Mouse (Mus musculus): ENCODE results near the gene Camk2d. TPM values are rescaled to one million over a fixed set of nuclear protein-coding genes. Genes with fewer than 3 reads are reported as not detected.

Gene Camk2d
- polyA plus RNA-seq, 1 experiment from 2014 or later, result 16.5 TPM

- no peak overlapping the region for H3K4me2 ChIP-seq (ENCODE audit: low read depth, low read length, severe bottlenecking)
- WGBS, result 84% methylated on average over 11 of the region's 11 CpGs
- no peaks in the 10 kb centered on the region; the same call in 1 of the 2 replicates for H3K9me3 ChIP-seq (ENCODE audit: control insufficient read depth, low read length)
- no peak overlapping the region for H3K9ac ChIP-seq (ENCODE audit: low read length)
- no peaks in the 10 kb centered on the region; the same call in 1 of the 2 replicates for H3K4me1 ChIP-seq (replicated peaks; ENCODE audit: control insufficient read depth, insufficient read depth, low read length)
- no peak overlapping the region for H3K4me3 ChIP-seq (ENCODE audit: low read depth, low read length)
- H3K27me3 ChIP-seq (ENCODE audit: control insufficient read depth, insufficient read depth, low read length), result no peaks in the 10 kb centered on the region
- H3K27ac ChIP-seq (ENCODE audit: low read depth, low read length), result no peak overlapping the region
- DNase-seq (ENCODE audit: low spot score) (no peak), ATAC-seq (replicated peaks; ENCODE audit: low FRiP score) (no peak)
- H3K36me3 ChIP-seq (ENCODE audit: control insufficient read depth, insufficient read depth, low read length), result no peaks in the 10 kb centered on the region
These were observed 6.7 kb downstream of the Camk2d start for GRCm38 (mm10) chr3:126602772-126603171.

- H3K4me1 ChIP-seq (replicated peaks; ENCODE audit: control insufficient read depth, insufficient read depth, low read length), result no peaks in the 10 kb centered on the region; the same call in 1 of the 2 replicates
- H3K36me3 ChIP-seq (ENCODE audit: control insufficient read depth, insufficient read depth, low read length), result no peaks in the 10 kb centered on the region
- H3K27me3 ChIP-seq (ENCODE audit: control insufficient read depth, insufficient read depth, low read length), result no peaks in the 10 kb centered on the region
- no peak overlapping the region for H3K4me2 ChIP-seq (ENCODE audit: low read depth, low read length, severe bottlenecking)
- H3K27ac ChIP-seq (ENCODE audit: low read depth, low read length), result no peak overlapping the region
- no peaks in the 10 kb centered on the region; the same call in 1 of the 2 replicates for H3K9me3 ChIP-seq (ENCODE audit: control insufficient read depth, low read length)
- DNase-seq (ENCODE audit: low spot score) (no peak), ATAC-seq (replicated peaks; ENCODE audit: low FRiP score) (0 out of 2 replicates have a peak, but pooled peaks have one; percentile 25)
- 86% methylated on average over 9 of the region's 9 CpGs for WGBS
- no peak overlapping the region for H3K4me3 ChIP-seq (ENCODE audit: low read depth, low read length)
- no peak overlapping the region for H3K9ac ChIP-seq (ENCODE audit: low read length)
These were observed 8.7 kb downstream of the Camk2d start for GRCm38 (mm10) chr3:126604656-126605434.

DNA sequence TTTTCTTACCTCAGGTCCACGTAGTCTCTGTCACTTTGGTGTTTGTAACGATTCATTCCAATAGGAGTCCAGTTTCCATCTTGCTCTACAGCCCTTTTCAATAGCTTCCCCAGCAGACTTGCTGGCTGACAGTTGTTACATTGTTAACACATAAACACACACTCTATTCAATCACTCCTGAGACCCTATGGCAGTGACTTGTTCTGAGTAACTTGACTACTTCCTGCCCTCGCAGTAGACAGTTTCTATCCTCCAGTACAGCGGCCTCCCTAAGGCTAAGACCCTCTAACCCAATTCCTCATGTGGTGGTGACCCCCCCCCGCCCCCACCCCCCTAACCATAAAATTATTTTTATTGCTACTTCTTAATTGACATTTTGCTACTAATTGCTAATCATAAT, 13.2 kb downstream of the Camk2d start:
- Histone ChIP-seq H3K9me3 (ENCODE audit: control insufficient read depth, low read length) (no peaks in the 10 kb centered on the region), H3K4me1 (replicated peaks; ENCODE audit: control insufficient read depth, insufficient read depth, low read length) (no peaks in the 10 kb centered on the region; the same call in 1 of the 2 replicates), H3K9ac (ENCODE audit: low read length) (no peak overlapping the region), H3K36me3 (ENCODE audit: control insufficient read depth, insufficient read depth, low read length) (no peaks in the 10 kb centered on the region), H3K27ac (ENCODE audit: low read depth, low read length) (no peak overlapping the region), H3K27me3 (ENCODE audit: control insufficient read depth, insufficient read depth, low read length) (no peaks in the 10 kb centered on the region), H3K4me2 (ENCODE audit: low read depth, low read length, severe bottlenecking) (no peak overlapping the region), H3K4me3 (ENCODE audit: low read depth, low read length) (no peak overlapping the region)
- DNase-seq (ENCODE audit: low spot score) (no peak), ATAC-seq (replicated peaks; ENCODE audit: low FRiP score) (no peak)
- WGBS, result 73% methylated on average over 5 of the region's 5 CpGs

DNA sequence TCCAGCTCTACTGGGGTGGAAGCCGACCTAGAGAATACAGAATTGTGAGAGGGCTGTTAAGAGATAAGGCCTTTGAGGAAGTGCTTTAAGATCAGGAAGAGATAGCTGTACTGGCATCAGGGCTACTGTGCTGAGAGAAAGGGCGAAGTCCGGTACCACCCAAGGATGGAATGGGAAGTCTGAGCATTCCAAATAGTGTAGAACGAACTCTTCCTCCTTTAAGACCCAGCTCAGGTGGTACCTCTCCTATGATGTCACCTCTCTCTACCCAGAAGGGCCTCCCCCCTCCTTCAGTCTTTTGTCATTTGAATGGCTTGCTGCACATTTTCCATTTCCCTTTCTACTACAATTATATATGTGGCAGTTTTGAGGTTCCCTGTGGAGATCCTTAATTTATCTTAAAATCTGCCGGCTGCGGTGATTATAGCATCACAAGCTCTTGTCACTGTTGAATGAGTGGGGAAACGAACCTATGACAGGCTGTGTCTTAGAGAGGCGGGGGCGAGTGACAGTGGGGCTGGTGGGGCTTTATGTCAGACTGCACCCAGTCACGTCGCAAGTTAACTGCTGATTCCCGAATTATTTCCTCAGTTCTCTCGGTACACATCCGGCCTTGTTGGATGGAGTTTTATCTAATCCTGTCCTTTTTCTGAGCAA, 13.8 kb downstream of the Camk2d start:
- no peaks in the 10 kb centered on the region for H3K9me3 ChIP-seq (ENCODE audit: control insufficient read depth, low read length)
- 75% methylated on average over 14 of the region's 14 CpGs for WGBS
- H3K9ac ChIP-seq (ENCODE audit: low read length), result no peak overlapping the region
- H3K4me3 ChIP-seq (ENCODE audit: low read depth, low read length), result no peak overlapping the region
- H3K4me1 ChIP-seq (replicated peaks; ENCODE audit: control insufficient read depth, insufficient read depth, low read length), result no peaks in the 10 kb centered on the region; the same call in 1 of the 2 replicates
- H3K27me3 ChIP-seq (ENCODE audit: control insufficient read depth, insufficient read depth, low read length), result no peaks in the 10 kb centered on the region
- ATAC-seq (replicated peaks; ENCODE audit: low FRiP score), result 0 out of 2 replicates have a peak, but pooled peaks have one; percentile 30
- no peak overlapping the region for H3K4me2 ChIP-seq (ENCODE audit: low read depth, low read length, severe bottlenecking)
- H3K36me3 ChIP-seq (ENCODE audit: control insufficient read depth, insufficient read depth, low read length), result no peaks in the 10 kb centered on the region
- DNase-seq (ENCODE audit: low spot score), result no peak
- H3K27ac ChIP-seq (ENCODE audit: low read depth, low read length), result no peak overlapping the region

DNA sequence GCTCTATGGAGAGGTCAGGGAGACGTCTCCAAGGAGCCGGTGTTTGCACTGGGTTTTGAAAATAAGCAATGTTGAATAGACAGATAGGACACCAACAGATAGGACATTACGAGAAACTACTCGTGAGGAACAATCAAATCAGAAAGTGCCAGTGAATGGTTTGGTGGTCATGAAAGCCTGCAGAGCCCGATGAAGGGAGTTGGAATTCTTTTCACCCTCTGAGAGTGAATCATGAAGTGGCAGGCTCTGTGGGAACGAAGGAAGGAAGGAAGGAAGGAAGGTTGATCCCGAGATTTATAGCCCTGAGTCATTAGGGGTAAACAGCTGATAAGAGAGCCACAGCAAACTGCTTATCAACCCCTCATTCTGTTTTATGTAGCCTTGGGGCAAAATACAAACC, 15.5 kb downstream of the Camk2d start:
- Histone ChIP-seq H3K27me3 (ENCODE audit: control insufficient read depth, insufficient read depth, low read length) (no peaks in the 10 kb centered on the region), H3K9ac (ENCODE audit: low read length) (no peak overlapping the region), H3K4me3 (ENCODE audit: low read depth, low read length) (no peak overlapping the region), H3K4me1 (replicated peaks; ENCODE audit: control insufficient read depth, insufficient read depth, low read length) (no peaks in the 10 kb centered on the region; the same call in 1 of the 2 replicates), H3K36me3 (ENCODE audit: control insufficient read depth, insufficient read depth, low read length) (no peaks in the 10 kb centered on the region), H3K9me3 (ENCODE audit: control insufficient read depth, low read length) (no peaks in the 10 kb centered on the region), H3K27ac (ENCODE audit: low read depth, low read length) (no peak overlapping the region), H3K4me2 (ENCODE audit: low read depth, low read length, severe bottlenecking) (no peak overlapping the region)
- 28% methylated on average over 7 of the region's 7 CpGs for WGBS
- ATAC-seq (replicated peaks; ENCODE audit: low FRiP score), result no peak
- DNase-seq (ENCODE audit: low spot score), result no peak

- Histone ChIP-seq H3K9me3 (ENCODE audit: control insufficient read depth, low read length) (no peaks in the 10 kb centered on the region), H3K4me1 (replicated peaks; ENCODE audit: control insufficient read depth, insufficient read depth, low read length) (no peaks in the 10 kb centered on the region; the same call in 1 of the 2 replicates), H3K27ac (ENCODE audit: low read depth, low read length) (no peak overlapping the region), H3K9ac (ENCODE audit: low read length) (no peak overlapping the region), H3K4me2 (ENCODE audit: low read depth, low read length, severe bottlenecking) (no peak overlapping the region), H3K36me3 (ENCODE audit: control insufficient read depth, insufficient read depth, low read length) (no peaks in the 10 kb centered on the region), H3K4me3 (ENCODE audit: low read depth, low read length) (no peak overlapping the region), H3K27me3 (ENCODE audit: control insufficient read depth, insufficient read depth, low read length) (no peaks in the 10 kb centered on the region)
- 54% methylated on average over 4 of the region's 4 CpGs for WGBS
- DNase-seq (ENCODE audit: low spot score) (no peak), ATAC-seq (replicated peaks; ENCODE audit: low FRiP score) (no peak)
These were observed 16.8 kb downstream of the Camk2d start for GRCm38 (mm10) chr3:126612748-126613509.

DNA sequence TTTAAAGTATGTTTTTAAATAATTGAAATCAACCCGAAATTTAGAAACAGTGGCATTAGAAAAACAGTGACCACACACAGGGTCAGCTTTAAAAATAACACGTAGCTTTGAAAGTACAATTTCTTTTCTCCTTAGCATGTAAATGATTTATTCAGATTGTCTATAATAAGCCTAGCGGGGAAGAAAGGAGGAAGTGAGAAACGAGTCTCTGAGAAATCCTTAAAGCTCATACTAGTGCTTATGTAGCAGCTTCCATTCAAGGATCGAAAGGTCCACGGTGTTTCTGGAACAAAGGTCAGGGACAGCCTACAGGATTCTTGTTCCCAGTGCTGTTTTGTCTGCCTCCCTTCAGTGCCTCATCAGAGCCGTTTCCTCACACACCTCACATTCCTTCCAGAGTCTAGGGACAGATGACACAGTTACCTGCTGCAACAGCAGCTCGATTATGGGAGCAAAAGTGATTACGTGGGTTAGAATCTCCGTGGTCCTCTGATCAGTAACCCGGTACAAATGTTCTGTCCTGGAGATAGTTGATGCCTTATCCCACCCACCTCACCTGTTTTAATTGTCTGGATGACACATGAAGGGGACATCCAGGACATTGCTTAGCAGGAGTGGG, 17.5 kb downstream of the Camk2d start:
- 67% methylated on average over 11 of the region's 11 CpGs for WGBS
- no peak overlapping the region for H3K9ac ChIP-seq (ENCODE audit: low read length)
- H3K4me2 ChIP-seq (ENCODE audit: low read depth, low read length, severe bottlenecking), result no peak overlapping the region
- no peaks in the 10 kb centered on the region for H3K36me3 ChIP-seq (ENCODE audit: control insufficient read depth, insufficient read depth, low read length)
- no peaks in the 10 kb centered on the region; the same call in 1 of the 2 replicates for H3K4me1 ChIP-seq (replicated peaks; ENCODE audit: control insufficient read depth, insufficient read depth, low read length)
- ATAC-seq (replicated peaks; ENCODE audit: low FRiP score), result no peak
- H3K27ac ChIP-seq (ENCODE audit: low read depth, low read length), result no peak overlapping the region
- no peaks in the 10 kb centered on the region for H3K9me3 ChIP-seq (ENCODE audit: control insufficient read depth, low read length)
- no peaks in the 10 kb centered on the region for H3K27me3 ChIP-seq (ENCODE audit: control insufficient read depth, insufficient read depth, low read length)
- DNase-seq (ENCODE audit: low spot score), result no peak
- no peak overlapping the region for H3K4me3 ChIP-seq (ENCODE audit: low read depth, low read length)

DNA sequence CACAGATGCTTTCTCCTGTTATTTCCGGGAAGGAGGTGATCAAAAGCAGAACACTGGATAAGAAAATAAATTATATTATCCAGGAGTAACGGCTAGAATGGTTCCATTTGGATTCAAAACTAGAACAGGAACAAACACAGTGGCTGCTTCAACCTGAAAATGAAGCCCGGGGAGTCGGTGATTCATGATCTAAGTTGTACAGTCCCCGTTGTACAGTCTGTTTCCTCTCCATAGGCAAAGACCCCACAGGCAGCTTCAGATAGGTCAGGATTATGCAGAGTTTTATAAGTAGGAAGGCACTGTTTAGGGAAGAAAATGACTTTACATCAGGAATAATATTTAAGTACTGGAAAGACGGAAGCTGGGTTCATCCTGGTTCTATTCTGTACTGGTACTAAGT, 19.2 kb downstream of the Camk2d start:
- Histone ChIP-seq H3K4me1 (replicated peaks; ENCODE audit: control insufficient read depth, insufficient read depth, low read length) (no peaks in the 10 kb centered on the region), H3K36me3 (ENCODE audit: control insufficient read depth, insufficient read depth, low read length) (no peaks in the 10 kb centered on the region), H3K9ac (ENCODE audit: low read length) (no peak overlapping the region), H3K4me3 (ENCODE audit: low read depth, low read length) (no peak overlapping the region), H3K4me2 (ENCODE audit: low read depth, low read length, severe bottlenecking) (no peak overlapping the region), H3K27ac (ENCODE audit: low read depth, low read length) (no peak overlapping the region), H3K27me3 (ENCODE audit: control insufficient read depth, insufficient read depth, low read length) (no peaks in the 10 kb centered on the region), H3K9me3 (ENCODE audit: control insufficient read depth, low read length) (no peaks in the 10 kb centered on the region)
- 87% methylated on average over 6 of the region's 6 CpGs for WGBS
- DNase-seq (ENCODE audit: low spot score) (no peak), ATAC-seq (replicated peaks; ENCODE audit: low FRiP score) (no peak)
